Mouse (Mus musculus): ENCODE measurements around the gene Des.

The Des gene

DNA sequence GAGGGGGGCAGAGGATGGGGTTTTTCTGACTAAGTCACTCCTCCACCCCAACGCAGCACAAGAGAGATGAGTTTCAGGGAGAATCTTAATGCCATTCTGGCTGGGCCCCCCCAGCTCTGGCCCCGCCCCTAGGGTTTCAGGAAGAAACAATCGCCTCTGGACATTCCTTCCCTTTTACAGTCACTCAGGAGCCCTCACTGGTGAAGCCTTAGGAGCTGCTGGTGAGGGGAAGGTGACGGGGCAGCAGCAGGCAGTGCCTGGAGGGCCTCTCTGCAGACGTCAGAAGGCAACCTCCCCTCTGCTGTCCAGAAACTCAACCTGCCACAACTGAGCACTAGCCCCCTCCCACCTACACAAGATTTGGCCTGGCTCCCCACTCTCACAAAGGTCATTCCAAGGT, 10.9 kb upstream of the Des start:
- no peak for DNase-seq

DNA sequence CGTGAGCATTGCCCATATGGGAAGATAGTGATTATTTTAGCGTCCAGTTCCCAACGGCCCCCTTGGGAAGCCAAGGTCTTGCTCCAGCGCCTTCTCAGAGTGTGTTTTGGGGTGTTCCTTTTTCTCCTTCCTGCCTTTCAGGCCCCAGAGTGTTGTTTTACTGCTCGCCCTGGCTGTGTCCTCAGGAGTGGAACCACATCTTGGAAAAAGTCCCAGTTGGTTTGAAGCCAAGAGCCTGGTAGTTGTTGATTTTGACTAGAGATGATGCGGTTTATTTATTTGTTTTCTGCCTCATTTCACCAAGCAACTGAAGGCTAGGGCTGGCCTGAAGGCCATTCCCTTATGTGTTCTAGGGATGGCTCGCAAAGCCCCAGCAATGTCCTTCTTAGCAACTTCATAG, 2.9 kb upstream of the Des start:
- DNase-seq = peak; percentile 60 to 80

DNA sequence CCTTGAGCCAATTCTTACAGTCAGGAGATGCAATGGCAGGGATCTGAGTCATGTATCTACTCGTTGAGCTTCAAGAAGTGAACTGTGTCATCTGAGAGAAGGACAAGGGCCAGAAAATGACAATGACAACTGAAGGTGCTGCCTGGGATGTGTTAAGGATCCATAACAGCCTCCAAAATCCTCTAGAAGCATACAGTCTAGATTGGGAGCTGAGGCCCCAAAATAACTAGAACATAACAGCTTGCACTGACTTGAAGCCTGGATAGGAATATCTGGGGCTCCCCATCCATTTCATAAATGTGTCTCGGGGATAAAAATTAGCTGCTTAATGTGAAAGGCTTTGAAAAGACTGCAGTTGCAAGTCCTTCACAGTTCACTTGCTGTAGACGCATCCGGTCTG, 2.1 kb upstream of the Des start:
- DNase-seq = no peak

GRCm38 (mm10) chr1:75359346-75359745, 783 bp upstream of the Des start:
- DNase-seq = no peak

DNA sequence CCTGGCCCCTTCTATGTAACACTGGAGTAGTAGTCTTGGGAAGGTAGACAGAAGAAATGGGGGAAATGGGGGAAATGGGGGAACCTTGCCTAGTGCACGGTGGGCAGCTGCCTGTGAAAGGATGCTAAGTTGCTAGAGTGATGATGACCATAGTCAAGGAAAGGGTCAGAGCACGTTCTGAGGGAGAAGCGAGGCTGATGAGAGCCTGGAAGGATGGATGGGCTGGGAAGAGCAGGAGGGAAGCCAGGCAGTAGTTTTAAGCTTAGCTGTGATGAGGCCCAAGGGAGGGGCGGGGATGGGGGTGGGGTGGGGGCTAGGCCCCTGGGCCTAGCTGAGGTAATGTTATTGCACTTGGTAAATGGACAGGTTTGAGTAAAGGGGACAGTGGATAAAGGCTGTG, 994 bp downstream of the Des start:
- DNase-seq = no peak

GRCm38 (mm10) chr1:75361750-75362149, 1.6 kb downstream of the Des start:
- no peak for DNase-seq

GRCm38 (mm10) chr1:75363868-75364267, 3.7 kb downstream of the Des start:
- no peak for DNase-seq

DNA sequence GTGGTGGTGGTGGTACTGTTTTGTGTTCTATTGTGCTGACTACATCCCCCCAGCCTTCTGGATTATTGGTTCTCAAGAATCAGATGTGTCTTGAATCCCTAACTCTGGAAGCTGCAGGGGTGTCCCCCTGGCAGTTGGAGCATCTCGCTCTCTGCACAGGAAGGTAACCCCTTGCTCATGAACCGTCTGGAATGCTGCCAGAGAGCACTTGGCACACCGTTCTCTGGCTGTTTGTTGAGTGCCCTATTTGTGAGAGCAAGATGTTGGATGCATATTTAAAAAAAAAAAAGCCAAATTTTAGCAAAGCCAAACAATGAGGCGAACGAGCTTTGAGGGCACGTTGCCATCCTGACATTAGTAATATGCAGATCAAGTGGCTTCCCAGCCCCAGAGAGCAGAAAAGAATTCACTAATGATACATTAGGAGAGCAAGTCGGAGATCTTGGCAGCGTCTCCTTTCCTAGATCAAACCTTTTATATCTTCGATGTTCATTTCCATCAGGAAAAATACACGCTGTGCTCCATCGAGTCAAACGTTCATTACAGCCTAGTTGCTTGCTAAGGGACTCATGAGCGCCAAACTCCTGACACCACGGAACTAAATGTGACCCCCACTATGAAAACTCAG, 5.5 kb downstream of the Des start:
- peak; percentile 74 to 81 for DNase-seq

DNA sequence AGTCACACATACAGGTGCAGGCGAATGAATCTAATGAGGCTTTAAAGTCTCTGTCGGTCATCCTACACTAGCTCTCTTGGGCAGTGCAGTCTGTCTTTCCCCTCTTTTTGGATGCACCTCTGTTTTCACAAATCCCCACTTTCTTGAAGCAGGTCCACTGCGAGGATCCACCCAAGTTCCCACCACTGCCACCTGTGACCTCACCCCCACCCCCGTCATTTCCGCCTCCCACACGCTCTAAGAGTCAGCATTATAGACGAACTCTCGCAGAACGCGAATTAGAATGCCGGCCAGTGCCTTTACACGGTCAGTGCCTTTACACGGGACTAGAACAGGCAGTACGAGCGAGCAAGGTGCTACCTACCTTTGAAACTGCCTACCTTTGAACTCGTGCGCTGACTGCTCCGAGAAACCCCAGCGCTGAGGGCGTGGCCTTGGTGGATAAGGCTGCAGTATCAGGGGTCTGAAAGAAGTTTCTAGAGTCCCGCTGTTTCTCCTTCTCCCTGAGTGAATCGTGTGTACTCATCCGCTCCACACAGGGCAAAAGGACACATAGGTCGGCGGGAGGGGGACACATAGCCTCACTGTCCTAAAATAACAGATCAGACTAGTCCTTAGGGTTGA, 9.3 kb downstream of the Des start:
- peak in 1 of 2 experiments; percentile 72 for DNase-seq

GRCm38 (mm10) chr1:75369984-75370660, 10.0 kb downstream of the Des start:
- peak; percentile 98 to 99 for DNase-seq

DNA sequence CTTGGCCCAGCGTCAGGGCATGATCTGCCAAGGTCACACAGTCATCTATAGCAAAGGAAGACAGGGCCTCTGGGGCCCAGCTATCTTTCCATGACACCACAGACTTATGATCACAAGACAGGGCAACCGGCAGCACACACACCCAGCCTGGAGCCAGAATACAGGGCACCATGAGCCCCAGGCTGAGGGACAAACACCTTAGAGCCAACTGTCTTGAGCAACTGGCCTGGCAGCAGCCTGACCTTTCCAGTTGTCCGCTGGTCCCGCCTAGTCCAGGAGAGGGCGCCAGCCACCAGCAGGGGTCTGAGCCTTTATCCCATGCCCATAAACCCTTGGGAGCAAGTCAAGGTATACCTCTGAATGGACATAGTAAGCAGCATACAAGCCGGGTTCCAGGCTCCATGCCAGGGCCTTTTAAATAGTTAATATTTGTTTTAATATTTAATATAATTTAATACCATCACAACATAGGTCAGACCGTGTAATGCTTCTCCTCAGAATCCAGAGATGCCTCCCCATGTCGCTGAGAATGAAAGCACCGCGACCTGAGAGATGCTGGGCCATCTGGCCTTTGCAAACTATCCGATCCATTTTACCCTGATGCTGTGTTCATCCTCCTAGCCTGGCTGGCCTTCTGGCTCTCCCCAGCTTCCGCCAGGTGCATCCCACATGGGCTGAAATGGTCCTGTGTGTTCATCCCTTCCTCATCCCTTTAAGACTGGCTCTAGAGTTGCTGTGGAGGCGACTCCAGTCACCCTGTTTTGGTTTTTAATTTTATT, 11.4 kb downstream of the Des start:
- DNase-seq = peak; percentile 80 to 84

DNA sequence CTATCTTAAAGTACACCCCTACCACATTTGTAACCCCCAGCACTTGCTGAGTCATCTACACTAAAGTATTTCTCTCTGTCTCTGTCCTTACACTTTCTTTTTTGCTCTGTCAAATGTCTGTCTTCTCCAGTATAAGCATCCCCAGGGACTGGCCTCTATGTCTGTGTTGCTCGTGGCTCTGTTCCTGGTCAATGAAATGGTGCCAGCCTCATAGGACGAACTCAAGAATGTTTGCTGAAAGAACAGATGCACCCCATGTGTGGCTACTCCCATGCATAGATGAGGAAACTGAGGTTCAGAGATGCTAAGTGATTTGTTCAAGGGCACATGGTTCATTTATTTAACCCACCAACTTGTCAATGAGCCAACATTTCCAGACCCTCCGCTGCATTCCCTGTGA, 12.3 kb downstream of the Des start:
- peak in 1 of 2 experiments; percentile 39 for DNase-seq

- no peak for DNase-seq
These were observed 13.1 kb downstream of the Des start for GRCm38 (mm10) chr1:75373276-75373675.

DNA sequence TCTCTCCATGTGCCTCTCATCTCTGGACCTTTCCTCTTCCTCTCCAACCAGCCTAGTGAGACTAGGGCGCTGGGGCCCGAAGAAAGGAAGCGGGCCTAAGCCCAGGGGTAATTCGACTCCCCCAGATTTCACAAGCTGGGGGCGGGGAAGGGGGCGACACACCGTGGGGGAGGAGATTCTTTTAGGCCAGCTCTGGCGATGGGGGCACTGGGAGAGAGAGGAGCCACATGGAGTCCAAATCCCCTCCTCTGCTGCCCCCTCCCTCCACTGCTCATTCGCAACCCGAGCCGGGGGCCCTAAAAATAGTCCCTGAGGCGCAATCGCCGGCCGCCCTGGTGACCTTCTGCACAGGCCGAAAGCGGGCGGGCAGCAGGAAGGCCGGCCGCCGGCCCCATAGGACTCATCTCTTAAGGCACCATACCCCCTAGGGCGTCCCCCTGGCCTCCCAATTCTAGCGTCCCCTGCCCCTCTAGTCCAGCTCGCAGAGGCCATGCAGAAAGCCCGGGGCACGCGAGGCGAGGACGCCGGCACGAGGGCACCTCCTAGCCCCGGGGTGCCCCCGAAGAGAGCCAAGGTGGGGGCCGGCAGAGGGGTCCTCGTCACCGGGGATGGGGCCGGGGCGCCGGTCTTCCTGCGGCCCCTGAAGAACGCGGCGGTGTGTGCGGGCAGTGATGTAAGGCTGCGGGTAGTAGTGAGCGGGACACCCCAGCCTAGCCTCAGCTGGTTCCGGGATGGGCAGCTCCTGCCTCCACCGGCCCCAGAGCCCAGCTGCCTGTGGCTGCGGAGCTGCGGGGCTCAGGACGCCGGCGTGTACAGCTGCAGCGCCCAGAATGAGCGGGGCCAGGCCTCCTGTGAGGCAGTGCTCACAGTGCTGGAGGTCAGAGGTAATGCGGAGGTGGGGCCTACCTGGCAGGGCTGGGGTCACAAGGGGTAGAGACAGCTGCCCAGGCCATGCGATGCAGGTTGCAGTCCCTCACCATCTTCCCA, 15.1 kb downstream of the Des start, which contains the start of gene Speg:
Gene Speg, plus strand, starts transcription at position 348 of the 987 bp plus-strand sequence.
- peak in 1 of 2 experiments; percentile 30 for DNase-seq

GRCm38 (mm10) chr1:75379196-75379595, 19.1 kb downstream of the Des start:
- DNase-seq = no peak

DNA sequence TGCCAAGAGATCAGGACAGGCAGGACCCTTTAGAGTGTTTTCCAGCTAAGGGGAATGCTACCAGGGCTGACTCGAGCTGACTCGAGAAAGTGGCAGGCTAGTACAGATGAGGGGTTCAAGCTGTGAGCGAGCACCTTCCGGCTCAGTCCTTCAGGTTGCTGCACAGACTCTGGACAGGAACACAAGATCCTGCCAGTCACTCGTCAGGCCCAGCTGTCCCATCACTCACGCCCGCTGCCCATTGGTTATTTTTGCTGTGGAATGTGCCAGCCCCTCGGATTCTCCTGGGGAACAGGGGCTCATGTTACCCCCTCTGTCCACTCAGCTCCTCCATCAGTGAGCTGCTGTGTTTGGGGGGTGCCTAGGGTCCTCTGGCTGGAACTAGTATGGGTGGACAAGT, 19.8 kb downstream of the Des start:
- DNase-seq = no peak

- no peak for DNase-seq
These were observed 20.8 kb downstream of the Des start for GRCm38 (mm10) chr1:75380951-75381350.

GRCm38 (mm10) chr1:75381482-75382355, 21.6 kb downstream of the Des start:
- peak; percentile 82 to 94 for DNase-seq

DNA sequence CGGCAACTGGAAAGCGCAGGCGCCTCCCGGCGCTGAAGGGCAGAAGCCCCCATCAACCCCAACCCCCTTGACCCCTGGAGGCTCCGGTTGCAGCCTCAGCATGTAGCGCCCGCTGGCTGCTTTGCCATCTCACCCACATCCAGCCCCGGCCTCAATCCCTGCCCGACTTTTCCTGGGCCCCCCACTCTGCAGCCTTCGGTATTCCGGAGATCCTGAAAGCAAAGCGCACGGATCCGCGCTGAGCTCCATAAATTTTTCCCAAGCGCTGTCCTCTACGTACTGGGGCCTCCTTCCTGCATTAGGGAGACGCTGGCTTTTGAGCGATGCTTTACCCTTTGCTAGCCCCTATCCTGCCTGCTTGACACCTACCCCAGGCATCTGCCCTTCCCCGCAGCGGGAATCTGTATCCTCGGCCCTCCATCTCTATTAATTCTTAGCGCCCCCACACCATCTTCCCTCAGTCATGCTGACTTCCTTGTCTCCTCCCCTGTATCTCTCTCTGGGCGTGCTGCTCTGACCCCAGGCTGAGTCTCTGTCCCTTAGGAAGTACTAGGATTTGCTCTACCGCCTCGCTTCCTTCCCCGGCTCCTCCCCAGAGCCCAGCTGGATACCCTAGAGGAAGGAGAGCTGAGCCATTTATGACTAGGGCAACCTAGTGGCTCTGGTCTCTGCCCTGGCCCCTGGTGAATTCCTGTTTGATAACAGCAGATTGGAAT, 22.4 kb downstream of the Des start:
- DNase-seq = peak; percentile 70 to 76

DNA sequence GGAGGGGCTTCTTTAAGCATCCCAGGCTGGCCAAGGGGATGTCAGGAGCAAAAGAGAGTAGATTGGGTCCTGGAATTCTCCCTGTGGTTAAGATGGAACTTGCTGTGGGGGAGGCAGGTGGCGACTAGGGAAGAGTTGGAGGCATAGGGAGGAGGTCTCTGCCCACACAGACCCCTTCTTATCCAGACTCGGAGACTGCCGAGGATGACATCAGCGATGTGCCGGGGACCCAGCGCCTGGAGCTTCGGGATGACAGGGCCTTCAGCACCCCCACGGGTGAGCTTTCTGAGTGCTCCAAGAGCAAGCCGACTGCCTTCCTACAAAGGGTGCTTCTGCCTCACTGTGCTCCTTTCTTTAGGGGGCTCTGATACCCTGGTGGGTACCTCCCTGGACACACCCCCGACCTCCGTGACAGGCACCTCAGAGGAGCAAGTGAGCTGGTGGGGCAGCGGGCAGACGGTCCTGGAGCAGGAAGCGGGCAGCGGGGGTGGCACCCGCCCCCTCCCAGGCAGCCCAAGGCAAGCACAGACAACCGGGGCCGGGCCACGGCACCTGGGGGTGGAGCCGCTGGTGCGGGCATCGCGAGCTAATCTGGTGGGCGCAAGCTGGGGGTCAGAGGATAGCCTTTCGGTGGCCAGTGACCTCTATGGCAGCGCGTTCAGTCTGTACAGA, 24.5 kb downstream of the Des start:
- peak; percentile 35 to 49 for DNase-seq
